Mouse (Mus musculus): Measurements from ENCODE around the gene Nfic. TPM values are rescaled to one million over a fixed set of nuclear protein-coding genes. Genes with fewer than 3 reads are reported as not detected.

Gene Nfic
- polyA plus RNA-seq, 1 experiment from 2014 or later: 82.8 TPM

- peaks cover 28% of the 10 kb centered on the region for H3K4me1 ChIP-seq
- ATAC-seq (ENCODE audit: low FRiP score, low read depth): 0 out of 2 replicates have a peak, but pooled peaks have one; percentile 39
- 0 out of 2 replicates have a peak overlapping the region, but pooled peaks have one; percentile 8 for H3K9ac ChIP-seq
- H3K27ac ChIP-seq: no peak overlapping the region
- WGBS: 61% methylated on average over 23 of the region's 23 CpGs
- H3K27me3 ChIP-seq: no peaks in the 10 kb centered on the region
- no peak overlapping the region for H3K4me3 ChIP-seq
- peaks cover 37% of the 10 kb centered on the region for H3K36me3 ChIP-seq
- no peaks in the 10 kb centered on the region for H3K9me3 ChIP-seq
- H3K4me2 ChIP-seq (replicated peaks): no peak overlapping the region
Measured at GRCm38 (mm10) chr10:81389801-81390677, 65.4 kb downstream of the Nfic start.

DNA sequence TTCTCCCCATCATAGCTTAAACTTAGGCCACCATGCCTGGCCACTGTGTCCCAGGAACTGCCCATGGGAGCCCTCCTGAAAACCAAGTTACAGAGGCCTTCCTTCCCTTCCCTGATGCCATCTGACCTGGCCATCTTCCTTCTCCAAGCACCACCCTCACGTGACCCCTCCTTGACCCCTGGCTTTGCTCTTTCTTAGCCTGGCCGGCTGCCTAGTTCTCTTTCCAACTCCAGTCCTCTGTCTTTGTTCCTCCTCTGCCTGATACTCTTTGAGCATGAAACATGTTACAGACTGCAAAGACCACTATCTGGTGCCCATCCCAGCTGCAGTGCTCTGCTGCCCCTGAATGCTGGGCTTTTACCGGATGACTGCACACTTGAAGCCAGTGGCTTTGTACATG lies 66.1 kb downstream of the Nfic start:
- no peak for ATAC-seq (ENCODE audit: low FRiP score, low read depth)

DNA sequence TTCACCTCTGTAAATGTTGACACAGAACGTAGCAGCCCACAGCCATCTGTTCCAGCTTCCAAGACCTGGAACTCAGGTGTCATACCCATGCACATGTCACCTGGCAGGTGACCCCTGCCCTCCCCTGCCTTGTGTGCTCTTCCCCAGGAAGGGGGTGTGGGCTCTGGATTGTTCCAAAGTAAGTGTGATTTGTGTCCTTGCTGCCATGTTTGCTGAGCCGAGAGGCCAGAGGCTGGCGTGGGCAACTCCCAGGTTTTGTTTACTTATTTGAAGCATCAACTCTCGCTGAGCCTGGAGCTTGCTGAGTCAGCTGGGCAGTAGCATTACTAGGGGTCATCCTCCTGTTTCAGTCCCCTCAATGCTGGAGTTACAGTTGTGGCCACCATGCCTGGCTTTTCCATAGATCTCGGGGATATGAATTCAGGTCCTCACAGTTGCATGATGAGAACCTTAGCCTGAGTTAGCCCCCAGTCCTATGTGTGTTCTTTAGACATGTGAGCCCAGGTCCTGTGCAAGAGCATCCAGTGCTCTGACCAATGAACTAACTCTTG lies 66.9 kb downstream of the Nfic start, which contains the start of gene Gm48552:
Gene Gm48552 (plus strand): TSS at position 501 of the 551 bp plus-strand sequence.
- H3K4me3 ChIP-seq: no peak within 1 kb of the TSS
- H3K9ac ChIP-seq: 0 out of 2 replicates have a peak within 1 kb of the TSS, but pooled peaks have one; percentile 8
- WGBS: 87% methylated on average over 5 of the region's 5 CpGs
- peaks cover 37% of the 10 kb centered on the region for H3K36me3 ChIP-seq
- no peak within 1 kb of the TSS for H3K27ac ChIP-seq
- ATAC-seq (ENCODE audit: low FRiP score, low read depth): no peak
- H3K27me3 ChIP-seq: no peaks in the 10 kb centered on the region
- H3K9me3 ChIP-seq: no peaks in the 10 kb centered on the region
- no peak within 1 kb of the TSS for H3K4me2 ChIP-seq (replicated peaks)
- peaks cover 23% of the 10 kb centered on the region for H3K4me1 ChIP-seq

More for the DNA sequence above, 66.1 kb downstream of the Nfic start:
- H3K4me2 ChIP-seq (replicated peaks): no peak overlapping the region
- WGBS: 64% methylated on average over 3 of the region's 3 CpGs
- H3K9ac ChIP-seq: 0 out of 2 replicates have a peak overlapping the region, but pooled peaks have one; percentile 8
- H3K36me3 ChIP-seq: peaks cover 37% of the 10 kb centered on the region
- H3K27me3 ChIP-seq: no peaks in the 10 kb centered on the region
- peaks cover 30% of the 10 kb centered on the region for H3K4me1 ChIP-seq
- no peak overlapping the region for H3K4me3 ChIP-seq
- H3K27ac ChIP-seq: no peak overlapping the region
- H3K9me3 ChIP-seq: no peaks in the 10 kb centered on the region

- Histone ChIP-seq H3K9me3 (no peaks in the 10 kb centered on the region), H3K27me3 (no peaks in the 10 kb centered on the region), H3K4me1 (peaks cover 15% of the 10 kb centered on the region), H3K36me3 (peaks cover 37% of the 10 kb centered on the region), H3K27ac (no peak overlapping the region), H3K4me3 (no peak overlapping the region), H3K4me2 (replicated peaks) (no peak overlapping the region), H3K9ac (no peak overlapping the region)
- ATAC-seq (ENCODE audit: low FRiP score, low read depth): no peak
- WGBS: 93% methylated on average over 20 of the region's 20 CpGs
Measured at GRCm38 (mm10) chr10:81387716-81388115, 67.7 kb downstream of the Nfic start.

DNA sequence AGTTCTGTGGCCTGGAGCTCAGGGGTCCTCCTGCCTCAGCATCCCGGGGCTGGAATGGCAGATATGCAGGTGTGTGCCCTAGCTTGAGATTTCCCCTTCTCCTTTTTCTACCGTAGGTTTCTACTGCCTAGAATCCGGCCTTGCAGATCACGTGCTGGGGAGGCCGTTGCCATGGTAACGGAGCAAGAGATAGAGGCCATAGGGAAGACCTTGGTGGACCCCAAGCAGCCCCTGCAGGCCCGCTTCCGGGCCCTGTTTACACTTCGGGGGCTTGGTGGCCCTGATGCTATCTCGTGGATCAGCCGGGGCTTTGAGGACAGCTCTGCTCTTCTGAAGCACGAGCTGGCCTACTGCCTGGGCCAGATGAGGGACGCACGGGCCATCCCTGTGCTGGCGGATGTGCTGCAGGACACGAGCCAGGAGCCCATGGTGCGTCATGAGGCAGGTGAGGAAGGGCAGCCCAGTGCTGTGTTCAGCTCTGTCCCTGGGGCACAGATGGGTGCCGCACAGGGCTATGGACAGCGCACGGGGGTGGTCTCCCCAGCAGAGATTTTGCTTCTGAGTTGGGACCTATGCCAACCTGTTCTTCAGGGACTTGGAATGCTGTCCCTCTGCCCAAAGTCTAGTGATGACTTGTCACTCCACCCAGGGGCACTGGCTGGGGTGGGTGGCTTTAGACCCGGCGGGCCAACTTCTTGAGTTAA lies 69.7 kb downstream of the Nfic start:
- no peak overlapping the region for H3K27ac ChIP-seq
- peak overlapping the region; percentile 84 for H3K9ac ChIP-seq
- H3K4me1 ChIP-seq: peaks cover 13% of the 10 kb centered on the region
- no peaks in the 10 kb centered on the region for H3K9me3 ChIP-seq
- no peaks in the 10 kb centered on the region for H3K27me3 ChIP-seq
- H3K36me3 ChIP-seq: peaks cover 37% of the 10 kb centered on the region
- ATAC-seq (ENCODE audit: low FRiP score, low read depth): no peak
- H3K4me2 ChIP-seq (replicated peaks): peak overlapping the region; percentile 88
- 86% methylated on average over 22 of the region's 22 CpGs for WGBS
- peak overlapping the region; percentile 80 for H3K4me3 ChIP-seq

DNA sequence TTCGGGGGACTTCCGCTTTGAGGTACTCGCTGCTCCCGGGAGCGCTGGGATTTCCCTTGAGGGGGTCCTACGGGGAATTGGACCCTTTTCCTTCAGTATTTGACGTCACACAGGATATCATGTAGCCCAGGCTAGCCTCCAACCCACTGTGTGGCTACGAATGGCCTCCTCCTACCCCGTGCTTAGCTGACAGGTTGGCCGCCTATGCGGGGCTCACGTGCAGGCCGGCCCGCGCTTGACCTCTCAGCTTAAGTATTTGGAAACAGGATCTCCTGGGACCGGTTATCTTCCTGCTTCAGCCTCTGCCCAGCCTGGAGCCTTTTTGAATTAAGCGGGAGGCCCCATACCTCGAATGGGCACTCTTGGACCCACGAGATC lies 70.8 kb downstream of the Nfic start:
- peak overlapping the region; percentile 84 for H3K9ac ChIP-seq
- H3K9me3 ChIP-seq: no peaks in the 10 kb centered on the region
- peaks cover 37% of the 10 kb centered on the region for H3K36me3 ChIP-seq
- peak overlapping the region; percentile 80 for H3K4me3 ChIP-seq
- peak overlapping the region; percentile 63 for H3K27ac ChIP-seq
- ATAC-seq (ENCODE audit: low FRiP score, low read depth): peak; percentile 21; the same call in 1 of the 2 replicates
- H3K4me1 ChIP-seq: peaks cover 13% of the 10 kb centered on the region
- no peaks in the 10 kb centered on the region for H3K27me3 ChIP-seq
- 1% methylated on average over 19 of the region's 19 CpGs for WGBS
- H3K4me2 ChIP-seq (replicated peaks): peak overlapping the region; percentile 88

- H3K9ac ChIP-seq: peak within 1 kb of the TSS; percentile 84
- ATAC-seq (ENCODE audit: low FRiP score, low read depth): peak; percentile 93
- peaks cover 33% of the 10 kb centered on the region for H3K36me3 ChIP-seq
- WGBS: 7% methylated on average over 54 of the region's 54 CpGs
- peaks cover 19% of the 10 kb centered on the region for H3K4me1 ChIP-seq
- peak within 1 kb of the TSS; percentile 80 for H3K4me3 ChIP-seq
- no peaks in the 10 kb centered on the region for H3K27me3 ChIP-seq
- peak within 1 kb of the TSS; percentile 63 for H3K27ac ChIP-seq
- peak within 1 kb of the TSS; percentile 88 for H3K4me2 ChIP-seq (replicated peaks)
- H3K9me3 ChIP-seq: no peaks in the 10 kb centered on the region
Measured at GRCm38 (mm10) chr10:81383802-81384604, 71.4 kb downstream of the Nfic start, which contains the start of the genes Dohh and Gm48551. Dohh (plus strand) TSS chr10:81384428. Gm48551 (plus strand) TSS chr10:81384466.

DNA sequence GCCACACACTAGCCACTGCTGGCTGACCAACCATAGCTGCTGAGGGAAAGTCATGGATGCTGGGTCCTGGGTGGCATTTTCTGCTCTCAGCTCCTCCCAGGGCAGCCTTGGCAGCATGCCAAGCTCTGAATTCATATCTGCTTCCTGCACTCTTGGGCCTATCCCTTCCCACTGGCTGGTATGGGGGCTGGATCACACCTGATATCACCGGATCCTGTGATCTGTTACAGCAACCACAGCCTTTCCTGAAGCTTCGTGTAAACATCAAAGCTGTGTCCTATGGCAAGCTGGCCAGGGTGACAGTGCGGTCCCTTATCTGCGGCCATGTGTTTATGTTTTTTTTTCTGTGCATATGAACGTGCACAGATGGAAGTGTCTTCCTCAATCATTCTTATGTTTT lies 73.4 kb downstream of the Nfic start:
- no peak for ATAC-seq (ENCODE audit: low FRiP score, low read depth)
- H3K4me3 ChIP-seq: no peak overlapping the region
- H3K9ac ChIP-seq: no peak overlapping the region
- WGBS: 77% methylated on average over 5 of the region's 5 CpGs
- H3K27me3 ChIP-seq: no peaks in the 10 kb centered on the region
- H3K4me1 ChIP-seq: peaks cover 27% of the 10 kb centered on the region
- peaks cover 14% of the 10 kb centered on the region for H3K36me3 ChIP-seq
- H3K27ac ChIP-seq: no peak overlapping the region
- H3K9me3 ChIP-seq: no peaks in the 10 kb centered on the region
- H3K4me2 ChIP-seq (replicated peaks): no peak overlapping the region

- H3K4me3 ChIP-seq: no peak overlapping the region; the same call in 1 of the 2 replicates
- no peak overlapping the region for H3K27ac ChIP-seq
- H3K27me3 ChIP-seq: no peaks in the 10 kb centered on the region
- H3K4me2 ChIP-seq (replicated peaks): no peak overlapping the region
- peaks cover 31% of the 10 kb centered on the region for H3K4me1 ChIP-seq
- 87% methylated on average over 6 of the region's 6 CpGs for WGBS
- peaks cover 15% of the 10 kb centered on the region for H3K36me3 ChIP-seq
- no peak overlapping the region for H3K9ac ChIP-seq
- no peaks in the 10 kb centered on the region for H3K9me3 ChIP-seq
- ATAC-seq (ENCODE audit: low FRiP score, low read depth): no peak
Measured at GRCm38 (mm10) chr10:81379809-81380378, 75.5 kb downstream of the Nfic start.

- H3K9me3 ChIP-seq: no peaks in the 10 kb centered on the region
- H3K4me3 ChIP-seq: peak overlapping the region; percentile 83
- H3K27me3 ChIP-seq: no peaks in the 10 kb centered on the region
- WGBS: 58% methylated on average over 3 of the region's 3 CpGs
- H3K4me2 ChIP-seq (replicated peaks): peak overlapping the region; percentile 69
- peaks cover 30% of the 10 kb centered on the region for H3K4me1 ChIP-seq
- ATAC-seq (ENCODE audit: low FRiP score, low read depth): no peak
- H3K36me3 ChIP-seq: peaks cover 21% of the 10 kb centered on the region
- H3K9ac ChIP-seq: peak overlapping the region; percentile 59
- peak overlapping the region; percentile 78 for H3K27ac ChIP-seq
Measured at GRCm38 (mm10) chr10:81379183-81379553, 76.3 kb downstream of the Nfic start.
